Mouse (Mus musculus): ENCODE measurements at regions not wholly inside any gene's neighbourhood (a gene's known extent, or its start where the extent isn't known, plus 50 kb on each side); places are given as distances from the start of the nearest gene placed in this dataset.
A peak's percentile ranks its signal among the peaks of the same experiment; 100 is the strongest.

- H3K4me3 ChIP-seq (replicated peaks; ENCODE audit: low read length) = no peak overlapping the region
- no peak overlapping the region for H3K27ac ChIP-seq
- H3K4me1 ChIP-seq (replicated peaks; ENCODE audit: control insufficient read depth, insufficient read depth, low read length) = peaks cover 8% of the 10 kb centered on the region
- H3K36me3 ChIP-seq (replicated peaks; ENCODE audit: control insufficient read depth, insufficient read depth) = no peaks in the 10 kb centered on the region
- no peak overlapping the region for H3K9ac ChIP-seq
- DNase-seq (ENCODE audit: low spot score) = no peak
- ATAC-seq (ENCODE audit: low FRiP score) = no peak
- H3K9me3 ChIP-seq (ENCODE audit: control insufficient read depth, low read length) = no peaks in the 10 kb centered on the region
- 82% methylated on average over 4 of the region's 4 CpGs for WGBS
- no peak overlapping the region for H3K4me2 ChIP-seq (replicated peaks)
- no peaks in the 10 kb centered on the region for H3K27me3 ChIP-seq (ENCODE audit: control insufficient read depth, insufficient read depth, low read length)
Measured at GRCm38 (mm10) chr2:171308486-171308885, 576.9 kb downstream of the Dok5 start.

- H3K27me3 ChIP-seq (ENCODE audit: control insufficient read depth, insufficient read depth, low read length) = no peaks in the 10 kb centered on the region
- H3K27ac ChIP-seq = no peak overlapping the region
- H3K4me3 ChIP-seq (replicated peaks; ENCODE audit: low read length) = no peak overlapping the region
- DNase-seq (ENCODE audit: low spot score) (peak; percentile 36), ATAC-seq (ENCODE audit: low FRiP score) (no peak)
- H3K9me3 ChIP-seq (ENCODE audit: control insufficient read depth, low read length) = no peaks in the 10 kb centered on the region
- H3K36me3 ChIP-seq (replicated peaks; ENCODE audit: control insufficient read depth, insufficient read depth) = no peaks in the 10 kb centered on the region
- WGBS = 29% methylated on average over 12 of the region's 12 CpGs
- no peak overlapping the region for H3K9ac ChIP-seq
- peak overlapping the region; percentile 16 for H3K4me2 ChIP-seq (replicated peaks)
- peaks cover 8% of the 10 kb centered on the region for H3K4me1 ChIP-seq (replicated peaks; ENCODE audit: control insufficient read depth, insufficient read depth, low read length)
Measured at GRCm38 (mm10) chr2:171306000-171306399, 574.4 kb downstream of the Dok5 start.

- WGBS = 50% methylated on average over 5 of the region's 5 CpGs
Measured at GRCm38 (mm10) chr2:171298519-171298918, 566.9 kb downstream of the Dok5 start.

GRCm38 (mm10) chr2:171295603-171296002, 564.0 kb downstream of the Dok5 start:
- 93% methylated on average over 5 of the region's 5 CpGs for WGBS
- DNase-seq (ENCODE audit: low spot score) = no peak
- Histone ChIP-seq H3K4me1 (replicated peaks; ENCODE audit: control insufficient read depth, insufficient read depth, low read length) (no peaks in the 10 kb centered on the region), H3K36me3 (replicated peaks; ENCODE audit: control insufficient read depth, insufficient read depth) (no peaks in the 10 kb centered on the region), H3K4me3 (replicated peaks; ENCODE audit: low read length) (no peak overlapping the region), H3K27me3 (ENCODE audit: control insufficient read depth, insufficient read depth, low read length) (no peaks in the 10 kb centered on the region), H3K9me3 (ENCODE audit: control insufficient read depth, low read length) (no peaks in the 10 kb centered on the region), H3K27ac (no peak overlapping the region), H3K9ac (no peak overlapping the region), H3K4me2 (replicated peaks) (no peak overlapping the region)
- no peak for ATAC-seq (ENCODE audit: low FRiP score)

More at GRCm38 (mm10) chr2:171298519-171298918, 566.9 kb downstream of the Dok5 start:
- Histone ChIP-seq H3K9ac (no peak overlapping the region), H3K27ac (no peak overlapping the region), H3K4me3 (replicated peaks; ENCODE audit: low read length) (no peak overlapping the region), H3K36me3 (replicated peaks; ENCODE audit: control insufficient read depth, insufficient read depth) (no peaks in the 10 kb centered on the region), H3K27me3 (ENCODE audit: control insufficient read depth, insufficient read depth, low read length) (no peaks in the 10 kb centered on the region), H3K4me1 (replicated peaks; ENCODE audit: control insufficient read depth, insufficient read depth, low read length) (no peaks in the 10 kb centered on the region), H3K4me2 (replicated peaks) (no peak overlapping the region), H3K9me3 (ENCODE audit: control insufficient read depth, low read length) (no peaks in the 10 kb centered on the region)
- ATAC-seq (ENCODE audit: low FRiP score) (no peak), DNase-seq (ENCODE audit: low spot score) (no peak)

- DNase-seq (ENCODE audit: low spot score) (no peak), ATAC-seq (ENCODE audit: low FRiP score) (no peak)
- Histone ChIP-seq H3K36me3 (replicated peaks; ENCODE audit: control insufficient read depth, insufficient read depth) (no peaks in the 10 kb centered on the region), H3K9me3 (ENCODE audit: control insufficient read depth, low read length) (no peaks in the 10 kb centered on the region), H3K27ac (no peak overlapping the region), H3K27me3 (ENCODE audit: control insufficient read depth, insufficient read depth, low read length) (no peaks in the 10 kb centered on the region), H3K4me3 (replicated peaks; ENCODE audit: low read length) (no peak overlapping the region), H3K4me2 (replicated peaks) (no peak overlapping the region), H3K9ac (no peak overlapping the region), H3K4me1 (replicated peaks; ENCODE audit: control insufficient read depth, insufficient read depth, low read length) (no peaks in the 10 kb centered on the region)
Measured at GRCm38 (mm10) chr2:171292579-171292978, 561.0 kb downstream of the Dok5 start.

- ATAC-seq (ENCODE audit: low FRiP score) (no peak), DNase-seq (ENCODE audit: low spot score) (no peak)
- Histone ChIP-seq H3K4me3 (replicated peaks; ENCODE audit: low read length) (no peak overlapping the region), H3K27me3 (ENCODE audit: control insufficient read depth, insufficient read depth, low read length) (no peaks in the 10 kb centered on the region), H3K36me3 (replicated peaks; ENCODE audit: control insufficient read depth, insufficient read depth) (no peaks in the 10 kb centered on the region), H3K27ac (no peak overlapping the region), H3K4me2 (replicated peaks) (no peak overlapping the region), H3K9ac (no peak overlapping the region), H3K9me3 (ENCODE audit: control insufficient read depth, low read length) (peaks cover 8% of the 10 kb centered on the region), H3K4me1 (replicated peaks; ENCODE audit: control insufficient read depth, insufficient read depth, low read length) (no peaks in the 10 kb centered on the region)
- WGBS = 24% methylated on average over 6 of the region's 6 CpGs
Measured at GRCm38 (mm10) chr2:171285719-171286394, 554.2 kb downstream of the Dok5 start.

- H3K27me3 ChIP-seq (ENCODE audit: control insufficient read depth, insufficient read depth, low read length) = no peaks in the 10 kb centered on the region
- DNase-seq (ENCODE audit: low spot score) = no peak
- H3K9me3 ChIP-seq (ENCODE audit: control insufficient read depth, low read length) = peaks cover 8% of the 10 kb centered on the region
- 85% methylated on average over 3 of the region's 3 CpGs for WGBS
- no peak overlapping the region for H3K4me2 ChIP-seq (replicated peaks)
- ATAC-seq (ENCODE audit: low FRiP score) = no peak
- H3K9ac ChIP-seq = no peak overlapping the region
- H3K4me1 ChIP-seq (replicated peaks; ENCODE audit: control insufficient read depth, insufficient read depth, low read length) = no peaks in the 10 kb centered on the region
- H3K4me3 ChIP-seq (replicated peaks; ENCODE audit: low read length) = no peak overlapping the region
- no peaks in the 10 kb centered on the region for H3K36me3 ChIP-seq (replicated peaks; ENCODE audit: control insufficient read depth, insufficient read depth)
- no peak overlapping the region for H3K27ac ChIP-seq
Measured at GRCm38 (mm10) chr2:171280132-171280531, 548.5 kb downstream of the Dok5 start.

- H3K4me3 ChIP-seq (replicated peaks; ENCODE audit: low read length) = no peak overlapping the region
- H3K36me3 ChIP-seq (replicated peaks; ENCODE audit: control insufficient read depth, insufficient read depth) = no peaks in the 10 kb centered on the region
- H3K9ac ChIP-seq = no peak overlapping the region
- 86% methylated on average over 3 of the region's 3 CpGs for WGBS
- no peak overlapping the region for H3K27ac ChIP-seq
- peaks cover 8% of the 10 kb centered on the region for H3K9me3 ChIP-seq (ENCODE audit: control insufficient read depth, low read length)
- no peaks in the 10 kb centered on the region for H3K4me1 ChIP-seq (replicated peaks; ENCODE audit: control insufficient read depth, insufficient read depth, low read length)
- ATAC-seq (ENCODE audit: low FRiP score) (no peak), DNase-seq (ENCODE audit: low spot score) (no peak)
- H3K4me2 ChIP-seq (replicated peaks) = no peak overlapping the region
- no peaks in the 10 kb centered on the region for H3K27me3 ChIP-seq (ENCODE audit: control insufficient read depth, insufficient read depth, low read length)
Measured at GRCm38 (mm10) chr2:171279319-171279718, 547.7 kb downstream of the Dok5 start.

GRCm38 (mm10) chr2:171253194-171253593, 521.6 kb downstream of the Dok5 start:
- no peaks in the 10 kb centered on the region for H3K27me3 ChIP-seq (ENCODE audit: control insufficient read depth, insufficient read depth, low read length)
- DNase-seq (ENCODE audit: low spot score) (no peak), ATAC-seq (ENCODE audit: low FRiP score) (no peak)
- H3K4me1 ChIP-seq (replicated peaks; ENCODE audit: control insufficient read depth, insufficient read depth, low read length) = no peaks in the 10 kb centered on the region
- no peak overlapping the region for H3K4me2 ChIP-seq (replicated peaks)
- H3K4me3 ChIP-seq (replicated peaks; ENCODE audit: low read length) = no peak overlapping the region
- H3K27ac ChIP-seq = no peak overlapping the region
- H3K36me3 ChIP-seq (replicated peaks; ENCODE audit: control insufficient read depth, insufficient read depth) = no peaks in the 10 kb centered on the region
- no peaks in the 10 kb centered on the region for H3K9me3 ChIP-seq (ENCODE audit: control insufficient read depth, low read length)
- 57% methylated on average over 10 of the region's 10 CpGs for WGBS
- no peak overlapping the region for H3K9ac ChIP-seq

GRCm38 (mm10) chr2:171245391-171245790, 513.8 kb downstream of the Dok5 start:
- no peak for ATAC-seq (ENCODE audit: low FRiP score)
- 83% methylated on average over 4 of the region's 4 CpGs for WGBS
- H3K36me3 ChIP-seq (replicated peaks; ENCODE audit: control insufficient read depth, insufficient read depth) = no peaks in the 10 kb centered on the region
- no peak overlapping the region for H3K4me3 ChIP-seq (replicated peaks; ENCODE audit: low read length)
- no peaks in the 10 kb centered on the region for H3K27me3 ChIP-seq (ENCODE audit: control insufficient read depth, insufficient read depth, low read length)
- no peaks in the 10 kb centered on the region for H3K4me1 ChIP-seq (replicated peaks; ENCODE audit: control insufficient read depth, insufficient read depth, low read length)
- no peak overlapping the region for H3K4me2 ChIP-seq (replicated peaks)
- H3K9ac ChIP-seq = no peak overlapping the region
- DNase-seq (ENCODE audit: low spot score) = no peak
- no peaks in the 10 kb centered on the region for H3K9me3 ChIP-seq (ENCODE audit: control insufficient read depth, low read length)
- no peak overlapping the region for H3K27ac ChIP-seq

Data from hindbrain, embryonic 14.5 days (tissue).